Mouse (Mus musculus): Measurements from ENCODE around the gene Dek.

Dek gene

DNA sequence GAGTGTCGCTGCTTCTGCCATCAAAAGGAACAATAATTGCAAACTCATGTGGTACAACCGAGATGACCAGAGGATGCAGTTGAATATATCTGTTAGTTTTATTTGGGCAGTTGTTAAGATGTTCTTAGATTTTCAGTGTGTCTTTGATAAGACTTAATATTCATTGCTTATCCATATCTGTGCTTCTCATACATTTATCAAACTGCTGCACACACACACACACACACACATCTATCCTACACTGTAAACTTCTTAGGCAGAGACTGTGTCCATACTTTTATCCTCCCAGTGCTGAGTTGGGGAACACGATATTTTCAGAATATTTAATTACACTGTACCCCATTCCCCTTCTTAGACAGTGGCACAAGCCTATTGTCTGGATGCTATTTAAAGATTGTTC, 5.2 kb upstream of the Dek start:
- DNase-seq (ENCODE audit: low read depth), result no peak

DNA sequence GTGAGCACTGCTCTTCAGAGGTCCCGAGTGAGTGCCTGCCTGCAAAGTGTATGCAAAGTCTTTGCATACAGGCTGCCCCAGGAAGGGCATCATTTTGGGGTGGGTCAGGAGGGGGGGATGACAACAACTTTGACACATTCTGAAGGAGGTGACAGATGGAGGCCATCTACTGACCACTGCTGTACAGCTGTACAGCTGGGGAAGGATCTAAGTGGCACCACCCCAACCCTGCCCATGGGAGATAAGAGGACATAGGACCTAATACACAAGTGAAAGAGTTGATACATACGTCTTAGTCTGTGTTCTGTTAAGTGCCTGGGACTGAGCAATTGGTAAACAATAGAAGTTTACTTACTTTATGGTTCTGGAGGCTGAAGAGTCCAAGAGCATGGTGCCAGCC, 3.2 kb upstream of the Dek start:
- DNase-seq (ENCODE audit: low read depth), result no peak

DNA sequence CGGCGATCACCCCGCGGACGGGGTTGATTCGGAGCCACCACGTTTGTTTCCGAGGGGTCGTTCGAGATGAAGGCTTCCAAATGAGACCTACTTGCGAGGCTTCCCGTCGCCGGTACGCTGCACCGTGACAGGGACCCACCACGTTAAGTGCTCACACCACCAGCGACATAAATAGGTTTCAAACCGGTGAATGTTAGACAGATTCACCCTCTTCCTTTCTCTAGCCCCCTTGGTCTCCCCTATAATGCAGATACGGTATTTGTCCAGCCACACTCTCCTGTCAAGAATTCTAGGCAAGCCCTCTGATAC, 533 bp upstream of the Dek start:
- no peak for DNase-seq (ENCODE audit: low read depth)

DNA sequence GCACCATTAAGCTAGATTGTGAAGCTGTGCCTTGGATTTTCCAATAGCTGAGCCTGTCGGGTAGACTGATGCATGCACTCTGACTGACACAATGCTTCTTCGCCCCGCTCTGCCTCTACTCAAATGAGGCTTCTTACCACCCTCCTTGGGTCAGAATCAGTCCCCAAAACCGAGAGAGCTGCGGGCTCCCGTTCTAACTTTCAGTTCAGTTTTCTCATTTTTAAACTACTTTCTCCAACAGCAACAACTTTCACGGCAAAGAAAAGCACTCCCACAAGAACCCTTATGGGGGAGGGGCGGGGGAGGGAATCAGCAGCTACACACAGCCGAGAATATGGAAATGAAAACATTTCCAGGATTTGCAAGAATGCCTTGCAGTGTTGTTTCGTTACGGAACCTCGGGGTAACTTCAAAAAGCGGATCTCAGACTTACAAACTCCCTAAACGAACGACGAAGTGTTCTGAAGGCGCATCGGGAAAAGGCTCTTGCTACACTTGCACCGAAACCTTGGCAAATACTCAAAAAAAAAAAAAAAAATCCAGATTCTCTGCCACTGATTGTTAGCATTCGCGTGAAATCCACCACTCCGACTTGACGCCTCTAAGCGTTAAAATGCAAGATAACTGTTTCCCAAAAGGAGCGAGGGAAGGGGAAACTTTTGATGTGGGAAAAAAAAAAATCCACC, 1.0 kb downstream of the Dek start:
- DNase-seq (ENCODE audit: low read depth), result no peak

DNA sequence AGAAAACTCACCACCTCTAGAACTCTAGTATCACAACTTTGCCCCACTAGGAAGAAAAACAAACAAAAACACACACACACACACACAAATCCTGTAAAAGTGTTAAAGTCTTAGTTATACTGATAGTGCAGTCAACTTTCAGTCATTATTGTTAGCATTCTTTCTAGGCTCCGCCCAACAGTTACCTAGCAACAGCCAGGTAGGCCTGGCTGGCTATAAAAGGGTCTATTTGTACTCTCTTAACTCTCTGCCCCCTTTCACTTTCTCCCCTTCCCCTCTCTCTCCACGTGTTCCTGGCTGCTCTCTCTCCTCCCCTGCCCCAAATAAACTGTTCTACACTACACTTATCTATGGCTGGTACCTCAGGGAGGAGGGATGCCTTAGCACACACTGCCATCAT, 1.9 kb downstream of the Dek start:
- no peak for DNase-seq (ENCODE audit: low read depth)

DNA sequence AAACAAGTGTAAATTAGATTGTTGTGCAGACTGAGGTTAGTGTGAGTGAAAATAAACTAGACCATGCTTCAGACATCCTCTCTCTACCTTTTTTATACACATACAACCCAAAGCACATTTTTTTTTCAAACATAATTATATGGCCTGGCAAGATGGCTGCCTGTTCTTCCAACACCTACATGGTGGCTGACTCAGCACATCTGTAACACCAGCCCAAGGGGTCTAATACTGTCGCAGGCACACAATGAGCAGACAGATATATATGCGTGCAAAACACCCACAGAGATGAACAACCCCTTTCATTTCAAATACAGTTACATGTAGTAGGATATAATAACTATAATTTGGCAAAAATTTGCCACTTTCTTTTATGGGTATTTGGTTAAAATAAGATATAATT, 5.4 kb downstream of the Dek start:
- no peak for DNase-seq (ENCODE audit: low read depth)

DNA sequence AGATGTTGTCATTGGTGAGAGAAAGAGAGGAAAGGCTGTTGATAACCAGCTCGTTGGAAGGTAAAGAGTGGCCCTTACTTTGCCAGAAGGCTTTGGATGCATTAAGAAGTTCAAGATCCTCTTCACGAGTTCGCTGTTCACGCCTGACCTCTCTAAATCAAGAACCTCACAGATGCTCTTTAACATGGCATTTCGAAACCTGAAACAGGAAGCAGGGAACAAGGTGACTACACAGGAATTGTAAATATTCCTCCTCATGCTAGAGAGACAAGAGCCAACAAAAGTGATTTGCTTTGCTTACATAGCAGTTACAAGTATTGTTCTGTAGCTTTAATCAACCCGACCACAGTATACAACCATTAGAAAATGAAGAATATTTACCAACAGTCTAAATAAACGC, 6.7 kb downstream of the Dek start:
- DNase-seq (ENCODE audit: low read depth), result no peak

DNA sequence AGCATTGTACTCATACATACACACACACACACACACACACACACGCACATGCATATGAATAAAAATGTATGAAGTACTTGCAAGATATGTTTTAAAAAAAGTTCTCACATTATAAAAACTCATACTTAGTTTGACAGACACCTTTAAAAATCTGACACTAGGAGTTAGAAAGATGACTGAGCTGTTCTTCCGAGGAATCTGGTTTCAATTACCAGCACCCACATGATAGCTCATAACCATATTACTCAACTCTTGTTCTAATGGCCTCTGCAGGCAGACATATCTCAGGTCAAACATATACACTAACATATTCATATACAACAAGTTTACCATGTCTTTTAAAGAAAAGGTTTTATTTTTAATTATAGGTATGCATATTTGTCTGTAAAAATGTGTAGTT, 9.4 kb downstream of the Dek start:
- no peak for DNase-seq (ENCODE audit: low read depth)

DNA sequence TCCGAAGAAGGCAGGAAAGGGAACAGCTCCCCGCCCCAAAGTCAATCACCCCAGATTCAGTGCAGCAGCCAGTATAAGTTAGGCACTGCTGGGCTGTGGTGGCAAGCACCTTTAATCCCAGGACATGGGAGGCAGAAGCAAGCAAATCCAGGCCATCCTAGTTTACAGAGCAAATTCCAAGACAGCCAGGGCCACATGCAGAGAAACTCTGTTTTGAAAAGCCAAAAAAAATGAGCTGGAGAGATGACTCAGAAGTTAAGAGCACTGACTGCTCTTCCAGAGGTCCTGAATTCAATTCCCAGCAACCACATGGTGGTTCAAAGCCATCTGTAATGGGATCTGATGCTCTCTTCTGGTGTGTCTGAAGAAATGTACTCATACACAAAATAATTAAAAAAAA, 12.2 kb downstream of the Dek start:
- no peak for DNase-seq (ENCODE audit: low read depth)

DNA sequence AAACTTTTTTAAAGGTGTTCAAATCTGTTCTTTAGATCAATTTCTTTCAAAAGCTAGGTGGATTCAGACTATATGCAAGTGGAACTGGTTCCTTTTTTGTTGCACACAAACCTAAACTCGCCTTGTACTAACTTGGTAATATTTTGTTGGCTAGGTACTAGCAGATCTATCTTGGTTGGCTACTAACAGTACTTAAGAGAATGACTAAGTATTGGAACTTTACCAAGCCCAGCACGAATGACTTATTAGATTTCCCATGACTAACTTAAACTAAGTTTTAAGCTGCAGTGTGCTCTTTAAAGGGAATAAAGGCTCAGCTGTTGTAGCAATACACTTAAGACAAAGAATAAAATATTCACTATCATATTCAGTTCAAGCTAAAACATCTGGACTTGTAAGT, 16.7 kb downstream of the Dek start:
- DNase-seq (ENCODE audit: low read depth), result no peak

DNA sequence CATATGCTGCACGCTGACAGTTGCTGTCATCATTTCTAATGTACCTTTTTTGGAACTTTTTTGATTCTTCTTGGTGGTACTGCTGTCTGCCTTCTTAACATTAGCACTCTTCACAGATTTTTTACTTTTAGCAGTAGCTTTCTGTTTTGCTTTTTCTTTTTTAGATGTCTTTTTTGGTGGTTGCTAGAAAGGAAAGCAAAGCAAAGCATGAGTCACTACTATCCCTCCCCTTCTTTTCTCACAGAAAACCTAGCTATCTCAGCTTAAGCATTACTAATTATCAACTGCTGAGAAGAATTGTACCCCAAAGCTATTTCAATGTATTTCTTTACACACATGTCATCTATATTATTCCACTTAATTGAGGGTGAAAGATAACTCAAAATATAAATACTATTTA, 17.6 kb downstream of the Dek start:
- no peak for DNase-seq (ENCODE audit: low read depth)

DNA sequence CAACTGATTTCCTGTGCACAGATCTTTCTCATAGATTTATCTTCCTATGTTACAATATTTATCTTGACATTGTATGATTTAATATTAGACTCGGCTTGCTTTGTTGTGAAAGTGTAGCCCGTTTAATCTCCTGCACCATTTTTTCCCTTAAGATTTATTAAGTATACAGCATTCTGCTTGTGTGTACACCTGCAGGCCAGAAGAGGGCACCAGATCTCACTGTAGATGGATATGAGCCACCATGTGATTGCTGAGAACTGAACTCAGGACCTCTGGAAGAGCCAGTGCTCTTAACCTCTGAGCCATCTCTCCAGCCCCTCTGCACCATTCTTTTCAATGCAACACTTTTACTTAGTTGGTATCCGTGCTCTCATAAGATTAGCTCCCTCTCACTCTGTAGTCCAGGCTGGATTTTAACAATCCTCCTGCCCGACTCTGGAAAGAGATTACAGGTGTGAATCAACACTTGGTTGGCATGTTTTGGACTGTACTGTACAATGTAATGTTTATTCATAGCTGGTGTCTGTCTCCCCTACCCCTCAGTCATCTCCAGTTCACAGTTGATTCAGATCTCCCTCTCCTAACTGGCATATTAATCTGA, 25.0 kb downstream of the Dek start:
- no peak for DNase-seq (ENCODE audit: low read depth)

DNA sequence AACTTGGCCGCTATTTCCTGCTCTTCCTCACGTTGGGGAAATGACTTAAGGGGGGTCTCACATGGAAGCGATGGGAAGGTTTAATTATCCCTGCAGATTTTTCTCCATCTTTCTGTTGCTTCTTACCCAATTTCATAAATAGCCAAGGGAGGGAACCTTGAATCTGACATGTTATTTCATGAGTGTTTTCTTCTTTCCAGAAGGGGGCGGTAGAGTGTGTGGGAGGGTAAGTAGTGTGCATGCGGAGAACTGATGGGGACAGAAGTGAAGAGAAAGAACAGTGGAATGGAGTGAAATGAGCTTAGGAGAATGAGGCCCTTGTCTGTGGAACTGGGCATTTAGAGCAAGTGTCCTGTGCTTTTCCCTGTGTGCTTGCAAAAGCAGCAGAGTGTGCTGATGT, 27.2 kb downstream of the Dek start:
- DNase-seq (ENCODE audit: low read depth), result no peak

DNA sequence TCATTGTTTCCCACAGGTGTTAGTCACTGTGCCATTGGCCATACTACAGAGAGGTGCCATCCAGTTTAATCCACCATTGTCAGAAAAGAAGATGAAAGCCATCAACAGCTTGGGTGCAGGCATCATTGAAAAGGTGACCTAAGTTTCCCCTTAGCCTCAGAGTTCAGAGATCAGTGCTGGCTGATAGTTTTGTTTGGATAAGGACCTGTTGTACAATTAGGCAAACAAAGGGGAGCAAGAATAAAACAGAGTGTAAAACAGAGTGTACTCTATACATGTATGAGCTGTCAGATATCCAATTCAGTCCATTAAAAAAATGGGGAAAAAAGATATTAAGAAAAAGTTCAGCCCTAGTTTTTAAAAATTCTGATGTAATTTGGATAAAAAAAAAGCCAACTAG, 28.6 kb downstream of the Dek start:
- DNase-seq (ENCODE audit: low read depth), result no peak

DNA sequence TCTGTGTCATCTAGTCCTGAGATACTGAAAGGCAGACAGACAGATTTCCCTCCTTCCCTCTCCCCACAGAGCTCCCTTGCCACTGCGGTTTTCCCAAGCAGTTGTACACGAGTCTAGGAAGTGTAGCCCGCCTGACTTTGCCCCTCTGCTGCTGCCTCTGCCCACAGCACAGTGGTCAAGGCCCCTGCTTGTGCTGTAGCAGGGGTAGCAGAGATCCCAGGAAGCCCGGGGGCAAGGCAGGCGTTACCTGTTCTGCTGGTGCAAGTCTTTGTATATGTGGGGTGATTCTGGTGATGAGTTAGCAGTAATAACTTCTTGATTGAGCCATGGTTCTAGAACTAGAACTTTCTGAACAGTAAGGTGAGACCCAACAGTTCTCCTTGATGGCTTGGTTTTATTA, 29.8 kb downstream of the Dek start:
- DNase-seq (ENCODE audit: low read depth), result no peak

DNA sequence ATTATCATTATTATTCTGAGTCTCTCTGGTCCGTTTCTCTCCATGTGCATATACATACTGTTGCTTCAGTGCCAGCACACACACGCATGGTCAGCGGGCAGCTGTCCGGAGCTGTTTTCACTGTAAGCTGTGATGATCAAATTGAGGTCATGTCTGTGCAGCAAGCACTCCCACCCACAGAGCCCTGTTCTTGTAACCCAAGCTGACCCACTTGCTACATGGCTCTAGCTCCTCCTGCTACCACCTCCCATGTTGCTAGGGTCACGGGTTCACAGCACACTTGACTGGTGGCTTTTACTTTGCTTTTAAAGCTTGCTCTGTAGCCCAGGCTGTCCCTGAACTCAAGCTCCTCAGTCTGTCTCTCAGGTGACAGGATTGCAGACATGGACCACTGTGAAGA, 33.5 kb downstream of the Dek start:
- DNase-seq (ENCODE audit: low read depth), result no peak

DNA sequence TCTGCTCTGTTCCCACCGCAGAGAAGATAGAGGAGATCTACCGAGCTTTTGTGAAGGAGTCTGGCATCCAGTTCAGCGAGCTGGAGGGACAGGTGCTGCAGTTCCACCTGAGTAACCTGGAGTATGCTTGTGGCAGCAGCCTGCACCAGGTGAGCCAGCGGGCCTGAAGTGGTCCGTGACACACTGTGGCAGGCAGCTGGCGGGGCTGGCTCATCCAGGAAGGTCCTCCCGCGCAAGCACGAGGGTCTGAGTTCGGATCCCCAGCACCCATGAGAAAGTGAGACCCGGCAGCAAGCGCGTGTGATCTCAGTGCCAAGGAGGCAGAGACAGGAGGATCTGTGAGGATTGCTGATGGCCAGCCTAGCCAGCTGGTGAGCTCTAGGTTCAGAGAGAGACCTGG, 34.1 kb downstream of the Dek start:
- DNase-seq (ENCODE audit: low read depth), result no peak

DNA sequence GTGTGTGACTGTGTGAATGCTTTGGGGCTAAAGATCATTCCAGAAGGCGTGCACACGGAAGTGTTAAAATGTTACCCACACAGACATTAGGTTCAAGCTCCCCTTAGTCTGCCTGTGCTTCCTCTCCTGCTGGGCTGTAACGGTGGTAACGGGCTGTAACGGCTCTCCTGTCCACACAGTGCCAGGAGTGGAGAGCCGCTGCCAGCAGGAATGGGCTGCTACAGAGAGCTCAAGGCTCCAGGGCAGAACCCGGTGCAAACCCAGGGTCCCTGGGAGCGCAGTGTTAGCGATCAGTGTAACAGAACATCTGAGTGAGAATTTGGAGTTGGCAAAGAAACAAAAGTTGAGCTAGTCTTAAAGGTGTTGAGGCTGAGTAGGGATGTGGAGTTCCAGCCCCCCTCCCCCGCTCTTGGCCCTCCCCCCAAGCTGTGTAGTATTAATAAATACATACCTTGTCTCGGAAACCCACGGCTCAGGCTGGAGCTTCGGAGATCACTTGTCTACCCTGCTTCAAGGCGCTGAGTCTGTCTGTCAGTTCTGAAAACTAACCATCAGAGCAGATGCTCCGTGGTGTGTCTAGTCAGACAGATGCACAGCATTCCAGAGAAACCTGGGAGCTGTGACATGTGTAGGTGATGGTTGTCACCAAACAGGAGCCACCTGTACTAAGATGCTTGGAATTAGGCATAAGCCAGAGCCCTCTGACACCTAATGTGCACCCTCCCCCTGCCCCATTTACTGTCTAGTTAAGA, 35.5 kb downstream of the Dek start:
- DNase-seq (ENCODE audit: low read depth), result no peak

DNA sequence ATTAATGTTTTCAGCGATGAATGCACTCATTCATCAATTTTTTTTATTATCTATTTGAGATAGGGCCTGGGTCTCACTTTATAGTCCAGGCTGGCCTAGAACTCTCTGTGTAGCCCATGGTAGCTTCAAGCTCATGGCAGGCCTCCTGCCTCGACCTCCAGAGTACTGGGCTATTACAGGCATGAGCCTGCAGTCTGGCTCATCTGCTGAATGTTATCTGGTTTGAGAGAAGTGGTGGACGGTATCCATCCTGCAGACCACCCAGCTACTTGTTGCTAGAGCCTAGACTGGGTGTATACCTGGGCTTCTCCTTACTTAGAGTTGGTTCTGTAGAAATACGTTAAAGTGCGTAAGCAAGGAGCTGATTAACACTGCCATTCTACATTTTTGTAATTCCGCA, 39.0 kb downstream of the Dek start:
- DNase-seq (ENCODE audit: low read depth), result no peak

DNA sequence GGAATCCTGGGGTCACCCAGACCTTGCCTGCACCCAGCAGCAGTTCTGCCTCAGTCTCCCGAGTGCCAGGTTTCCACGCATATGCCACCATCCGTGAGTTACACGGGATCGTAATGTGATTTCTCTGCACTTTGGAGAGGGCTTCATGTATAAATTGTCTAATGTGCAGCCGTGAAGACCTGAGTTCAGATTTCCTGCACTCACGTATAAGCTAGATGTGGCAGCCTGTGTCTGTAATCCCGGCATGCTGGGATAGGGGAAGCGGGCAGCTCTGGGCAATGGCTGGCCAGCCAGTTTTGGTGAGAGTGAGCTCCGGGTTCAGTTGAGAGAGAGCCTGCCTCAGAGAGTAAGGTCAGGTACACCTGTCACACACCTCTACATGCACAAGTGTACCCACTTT, 39.5 kb downstream of the Dek start:
- no peak for DNase-seq (ENCODE audit: low read depth)

DNA sequence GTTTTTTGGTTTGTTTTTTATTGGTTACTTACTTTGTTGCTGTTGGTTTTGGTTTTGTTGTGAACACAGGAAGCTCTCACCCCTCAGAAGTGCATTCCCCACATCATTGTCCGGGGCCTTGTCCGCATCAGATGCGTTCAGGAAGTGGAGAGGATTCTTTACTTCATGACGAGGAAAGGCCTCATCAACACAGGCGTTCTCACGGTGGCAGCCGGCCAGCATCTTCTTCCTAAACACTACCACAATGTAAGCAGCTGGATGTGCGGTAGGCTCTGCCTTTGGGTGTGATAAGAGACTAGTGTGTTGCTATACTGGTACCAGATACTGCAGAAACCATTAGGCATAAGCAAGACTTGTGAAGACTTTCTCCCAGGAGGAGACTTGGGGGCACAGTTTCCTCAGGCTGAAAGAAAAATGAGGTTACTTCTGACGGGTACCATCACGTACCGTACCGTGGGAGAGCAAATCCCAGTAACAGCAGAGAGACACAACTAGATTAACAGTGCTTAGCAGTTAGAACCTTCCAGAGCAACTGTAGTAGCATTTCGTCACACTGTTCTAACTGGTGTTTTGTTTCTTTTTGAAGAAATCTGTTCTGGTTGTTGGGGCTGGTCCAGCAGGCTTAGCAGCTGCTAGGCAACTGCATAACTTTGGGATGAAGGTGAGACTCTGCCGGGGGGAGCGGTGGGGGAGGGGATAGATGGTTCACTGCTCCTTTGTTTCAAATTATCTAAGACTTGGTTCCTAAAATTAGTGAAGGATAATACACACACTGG, 41.8 kb downstream of the Dek start:
- no peak for DNase-seq (ENCODE audit: low read depth)

DNA sequence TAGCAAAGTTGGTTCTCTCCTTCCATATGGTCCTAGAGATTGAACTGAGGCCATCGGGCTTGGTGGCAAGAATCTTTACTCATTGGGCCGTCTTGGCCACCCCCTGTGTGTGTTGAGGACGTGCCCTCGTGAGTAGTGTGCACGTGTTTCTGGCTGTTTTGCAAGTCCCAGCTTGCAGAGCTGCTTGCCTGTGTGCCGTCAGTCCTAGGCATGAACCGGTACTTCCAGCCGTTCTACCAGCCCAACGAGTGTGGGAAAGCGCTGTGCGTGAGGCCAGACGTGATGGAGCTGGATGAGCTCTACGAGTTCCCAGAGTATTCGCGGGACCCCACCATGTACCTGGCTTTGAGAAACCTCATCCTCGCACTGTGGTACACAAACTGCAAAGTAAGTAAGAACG, 43.2 kb downstream of the Dek start:
- no peak for DNase-seq (ENCODE audit: low read depth)

DNA sequence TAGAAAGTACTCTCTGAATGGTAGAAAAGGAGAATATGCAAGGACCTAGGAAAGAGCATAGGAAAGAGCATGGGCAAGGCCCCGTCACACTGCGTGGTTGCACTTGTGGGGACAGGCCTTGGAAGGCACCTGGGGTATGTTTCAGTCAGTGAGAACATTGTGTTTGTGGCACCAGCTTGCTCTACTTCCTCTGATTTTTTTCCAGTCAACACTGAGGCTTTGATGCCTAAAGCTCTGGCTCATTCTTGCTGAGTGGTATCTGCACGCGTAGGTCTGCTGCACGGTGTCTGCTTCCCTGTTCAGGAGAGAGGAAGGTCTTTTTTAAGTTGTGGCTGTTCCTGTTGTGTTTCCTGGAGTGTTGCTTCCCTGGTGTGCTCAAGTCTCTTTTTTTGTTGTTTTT, 49.2 kb downstream of the Dek start:
- DNase-seq (ENCODE audit: low read depth), result no peak

All from c-Kit-positive CD71-negative TER-119-negative erythroid progenitor cells, embryonic 14.5 days (primary cell).